Mouse (Mus musculus) CH12F3 (cell line): ENCODE results near the gene Cacna1d.

Source experiments
- in situ Hi-C: fragments of 300-500 bp; cut with MboI; formaldehyde crosslinking; loops from 2 replicates; pipeline ENCODE4 v1.14.3; 2020; ENCODE audit warnings: low sequenced_read_pairs

Gene Cacna1d

GRCm38 (mm10) chr14:30222101-30222500 is 269.2 kb downstream of the Cacna1d start:
- in situ Hi-C loops = no loop called here

- in situ Hi-C loops = no loop called here
Observed at GRCm38 (mm10) chr14:30219851-30220250, 271.4 kb downstream of the Cacna1d start.

- in situ Hi-C loops = no loop called here
Observed at GRCm38 (mm10) chr14:30218114-30218513, 273.1 kb downstream of the Cacna1d start.

- in situ Hi-C loops = no loop called here
Observed at GRCm38 (mm10) chr14:30217124-30217523, 274.1 kb downstream of the Cacna1d start.

- in situ Hi-C loops = no loop called here
Observed at GRCm38 (mm10) chr14:30208156-30208555, 283.1 kb downstream of the Cacna1d start.

GRCm38 (mm10) chr14:30205821-30206220 is 285.4 kb downstream of the Cacna1d start:
- in situ Hi-C loops = no loop called here

- in situ Hi-C loops = no loop called here
Observed at GRCm38 (mm10) chr14:30204526-30204925, 286.7 kb downstream of the Cacna1d start.

- in situ Hi-C loops = no loop called here
Observed at GRCm38 (mm10) chr14:30200310-30200709, 290.9 kb downstream of the Cacna1d start.

GRCm38 (mm10) chr14:30198882-30199281 is 292.4 kb downstream of the Cacna1d start:
- in situ Hi-C loops = no loop called here

GRCm38 (mm10) chr14:30198116-30198515 is 293.1 kb downstream of the Cacna1d start:
- in situ Hi-C loops = no loop called here

GRCm38 (mm10) chr14:30196959-30197358 is 294.3 kb downstream of the Cacna1d start:
- in situ Hi-C loops = no loop called here

- in situ Hi-C loops = no loop called here
Observed at GRCm38 (mm10) chr14:30196235-30196634, 295.0 kb downstream of the Cacna1d start.

GRCm38 (mm10) chr14:30190308-30190971 is 300.8 kb downstream of the Cacna1d start:
- in situ Hi-C loops = no loop called here

- in situ Hi-C loops = no loop called here
Observed at GRCm38 (mm10) chr14:30185616-30186274, 305.5 kb downstream of the Cacna1d start.

GRCm38 (mm10) chr14:30184445-30185152 is 306.7 kb downstream of the Cacna1d start:
- in situ Hi-C loops = no loop called here

GRCm38 (mm10) chr14:30184013-30184412 is 307.2 kb downstream of the Cacna1d start:
- in situ Hi-C loops = no loop called here

GRCm38 (mm10) chr14:30182624-30183524 is 308.4 kb downstream of the Cacna1d start:
- in situ Hi-C loops = no loop called here

GRCm38 (mm10) chr14:30178306-30178705 is 312.9 kb downstream of the Cacna1d start:
- in situ Hi-C loops = no loop called here

GRCm38 (mm10) chr14:30177850-30178249 is 313.4 kb downstream of the Cacna1d start:
- in situ Hi-C loops = no loop called here

GRCm38 (mm10) chr14:30175362-30175761 is 315.9 kb downstream of the Cacna1d start:
- in situ Hi-C loops = no loop called here
